Mouse (Mus musculus) forebrain, postnatal 0 days (tissue): ENCODE measurements at regions not wholly inside any gene's neighbourhood (a gene's known extent, or its start where the extent isn't known, plus 50 kb on each side); places are given as distances from the start of the nearest gene placed in this dataset.
A peak's percentile ranks its signal among the peaks of the same experiment; 100 is the strongest.

Source experiments
- ATAC-seq: fragments of 200-750 bp; cut with Nextera tagmentation; 2 replicates; pipeline ENCODE4 v1.8.0; 2017; ENCODE audit warnings: mild to moderate bottlenecking, moderate library complexity
- DNase-seq: peaks from one replicate; pipeline ENCODE4 v3.0.0-alpha.2; 2015
- H3K27ac ChIP-seq: fragments of 300-500 bp; sonication (generic); 2 replicates; pipeline ENCODE4 v1.5.1; 2014; ENCODE audit warnings: low read depth, mild to moderate bottlenecking, antibody characterized with exemption, low read length, moderate library complexity, mixed read lengths
- H3K27me3 ChIP-seq: fragments of 300-500 bp; sonication (generic); 2 replicates; pipeline ENCODE4 v1.6.1; 2014; ENCODE audit warnings: mild to moderate bottlenecking, low read length, mixed read lengths; ENCODE audit not compliant: insufficient read depth
- H3K36me3 ChIP-seq: fragments of 300-500 bp; sonication (generic); 2 replicates; pipeline ENCODE4 v1.6.1; 2014; ENCODE audit warnings: mild to moderate bottlenecking, moderate library complexity; ENCODE audit not compliant: insufficient read depth
- H3K4me1 ChIP-seq: fragments of 300-500 bp; sonication (generic); 2 replicates; pipeline ENCODE4 v1.6.1; 2014; ENCODE audit warnings: antibody characterized with exemption; ENCODE audit not compliant: insufficient read depth
- H3K4me2 ChIP-seq: fragments of 300-500 bp; sonication (generic); 2 replicates; pipeline ENCODE4 v1.6.1; 2014; ENCODE audit warnings: low read depth, mild to moderate bottlenecking, moderate library complexity
- H3K4me3 ChIP-seq: fragments of 300-500 bp; sonication (generic); 2 replicates; pipeline ENCODE4 v1.5.1; 2014; ENCODE audit warnings: low read depth, low read length, mixed read lengths
- H3K9ac ChIP-seq: fragments of 300-500 bp; sonication (generic); 2 replicates; pipeline ENCODE4 v1.6.1; 2014; ENCODE audit warnings: mild to moderate bottlenecking
- H3K9me3 ChIP-seq: fragments of 300-500 bp; sonication (generic); 2 replicates; pipeline ENCODE4 v1.6.1; 2016; ENCODE audit warnings: low read length
- CTCF ChIP-seq: sonication (generic); IDR thresholded peaks from 2 replicates; pipeline ENCODE4 v1.5.1; 2016; ENCODE audit warnings: antibody characterized with exemption, control low read depth, low read depth
- WGBS: fragments of 180-500 bp; shearing (Covaris S2); extraction: QIAGEN DNeasy Blood & Tissue Kit; methylation state at CpG from one replicate; pipeline ENCODE4 v1.1.7; 2014; 5-methylcytosine and 5-hydroxymethylcytosine counted together

GRCm38 (mm10) chr12:48612066-48612465, 770.4 kb upstream of the Foxg1 start:
- Histone ChIP-seq H3K4me1 (no peaks in the 10 kb centered on the region), H3K27me3 (no peaks in the 10 kb centered on the region), H3K36me3 (no peaks in the 10 kb centered on the region), H3K4me2 (no peak overlapping the region), H3K4me3 (no peak overlapping the region), H3K9ac (no peak overlapping the region), H3K27ac (no peak overlapping the region), H3K9me3 (no peaks in the 10 kb centered on the region)
- no peak for TF ChIP-seq CTCF
- DNase-seq, result peak; percentile 3
- no peak for ATAC-seq
- WGBS, result 50% methylated on average over 5 of the region's 5 CpGs

DNA sequence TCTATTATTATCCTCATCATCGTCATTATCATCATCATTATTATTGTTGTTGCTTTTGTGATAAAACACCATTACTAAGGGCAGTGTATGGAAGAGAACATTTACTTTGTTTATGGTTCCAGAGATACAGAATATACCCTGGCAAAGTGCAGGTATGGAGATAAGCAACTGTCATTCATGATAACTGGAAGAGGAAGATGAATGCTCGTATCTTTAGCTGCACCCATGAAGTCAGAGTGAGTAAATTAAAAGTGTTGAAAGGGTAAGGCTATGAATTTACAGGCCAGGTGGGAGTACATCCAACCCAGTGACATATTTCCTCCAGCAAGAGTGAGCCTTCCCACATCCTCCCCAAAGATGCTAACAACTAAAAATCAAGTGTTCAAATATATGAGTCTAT, 766.1 kb upstream of the Foxg1 start:
- H3K4me3 ChIP-seq, result no peak overlapping the region
- no peaks in the 10 kb centered on the region for H3K4me1 ChIP-seq
- no peaks in the 10 kb centered on the region for H3K36me3 ChIP-seq
- no peak overlapping the region for H3K27ac ChIP-seq
- H3K4me2 ChIP-seq, result no peak overlapping the region
- no peak for TF ChIP-seq CTCF
- no peak overlapping the region for H3K9ac ChIP-seq
- ATAC-seq, result no peak
- H3K27me3 ChIP-seq, result no peaks in the 10 kb centered on the region
- no peak for DNase-seq
- WGBS, result 88% methylated on average over 2 of the region's 2 CpGs
- no peaks in the 10 kb centered on the region for H3K9me3 ChIP-seq

- ATAC-seq (no peak), DNase-seq (peak; percentile 17)
- no peak for TF ChIP-seq CTCF
- H3K4me1 ChIP-seq, result no peaks in the 10 kb centered on the region
- H3K36me3 ChIP-seq, result no peaks in the 10 kb centered on the region
- no peak overlapping the region for H3K9ac ChIP-seq
- H3K27ac ChIP-seq, result no peak overlapping the region
- H3K9me3 ChIP-seq, result no peaks in the 10 kb centered on the region
- H3K4me2 ChIP-seq, result no peak overlapping the region
- 46% methylated on average over 4 of the region's 4 CpGs for WGBS
- no peaks in the 10 kb centered on the region for H3K27me3 ChIP-seq
- H3K4me3 ChIP-seq, result no peak overlapping the region
Measured at GRCm38 (mm10) chr12:48633559-48633958, 748.9 kb upstream of the Foxg1 start.

- Histone ChIP-seq H3K4me1 (no peaks in the 10 kb centered on the region), H3K4me2 (no peak overlapping the region), H3K9me3 (no peaks in the 10 kb centered on the region), H3K4me3 (no peak overlapping the region), H3K27ac (no peak overlapping the region), H3K9ac (no peak overlapping the region), H3K27me3 (no peaks in the 10 kb centered on the region), H3K36me3 (no peaks in the 10 kb centered on the region)
- no peak for TF ChIP-seq CTCF
- DNase-seq (peak; percentile 11), ATAC-seq (peak; percentile 65; the same call in 1 of the 2 replicates)
- WGBS, result 60% methylated on average over 6 of the region's 6 CpGs
Measured at GRCm38 (mm10) chr12:48634671-48635241, 747.7 kb upstream of the Foxg1 start.

- Histone ChIP-seq H3K27ac (no peak overlapping the region), H3K4me3 (no peak overlapping the region), H3K36me3 (no peaks in the 10 kb centered on the region), H3K9ac (no peak overlapping the region), H3K27me3 (no peaks in the 10 kb centered on the region), H3K4me1 (no peaks in the 10 kb centered on the region), H3K9me3 (no peaks in the 10 kb centered on the region), H3K4me2 (no peak overlapping the region)
- ATAC-seq (no peak), DNase-seq (no peak)
- TF ChIP-seq CTCF, result no peak
- 64% methylated on average over 3 of the region's 3 CpGs for WGBS
Measured at GRCm38 (mm10) chr12:48641974-48642373, 740.5 kb upstream of the Foxg1 start.

DNA sequence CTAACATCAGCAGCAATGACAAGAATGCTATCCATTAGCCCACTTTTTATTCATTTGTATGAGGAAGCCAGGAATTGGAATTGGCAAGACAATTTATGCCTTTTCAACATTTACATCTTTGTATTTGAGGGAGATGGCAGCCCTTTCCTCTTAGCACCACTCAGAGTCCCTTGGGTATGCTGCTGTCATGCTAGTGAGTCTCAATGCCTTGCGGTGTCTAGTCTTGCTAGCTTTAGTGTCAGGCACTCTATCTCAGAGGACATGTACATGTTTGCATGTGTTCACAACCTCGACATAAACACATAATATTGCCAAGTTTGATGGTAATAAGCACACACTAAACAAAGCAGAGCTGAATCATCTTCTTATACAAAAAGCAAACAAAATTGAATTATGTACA, 737.3 kb upstream of the Foxg1 start:
- H3K9me3 ChIP-seq, result no peaks in the 10 kb centered on the region
- H3K4me3 ChIP-seq, result no peak overlapping the region
- TF ChIP-seq CTCF, result no peak
- H3K36me3 ChIP-seq, result no peaks in the 10 kb centered on the region
- H3K4me2 ChIP-seq, result no peak overlapping the region
- 40% methylated on average over 2 of the region's 2 CpGs for WGBS
- H3K9ac ChIP-seq, result no peak overlapping the region
- no peaks in the 10 kb centered on the region for H3K4me1 ChIP-seq
- DNase-seq, result no peak
- H3K27me3 ChIP-seq, result no peaks in the 10 kb centered on the region
- ATAC-seq, result no peak
- no peak overlapping the region for H3K27ac ChIP-seq

GRCm38 (mm10) chr12:48645910-48646309, 736.5 kb upstream of the Foxg1 start:
- H3K36me3 ChIP-seq, result no peaks in the 10 kb centered on the region
- no peak overlapping the region for H3K4me3 ChIP-seq
- H3K27me3 ChIP-seq, result no peaks in the 10 kb centered on the region
- H3K4me2 ChIP-seq, result no peak overlapping the region
- peak; percentile 56 for DNase-seq
- no peak overlapping the region for H3K9ac ChIP-seq
- no peaks in the 10 kb centered on the region for H3K4me1 ChIP-seq
- no peak overlapping the region for H3K27ac ChIP-seq
- WGBS, result 52% methylated on average over 7 of the region's 7 CpGs
- H3K9me3 ChIP-seq, result no peaks in the 10 kb centered on the region
- no peak for ATAC-seq
- TF ChIP-seq CTCF, result peak; percentile 65
